Mouse (Mus musculus): ENCODE measurements around the gene Lrp8.

DNA sequence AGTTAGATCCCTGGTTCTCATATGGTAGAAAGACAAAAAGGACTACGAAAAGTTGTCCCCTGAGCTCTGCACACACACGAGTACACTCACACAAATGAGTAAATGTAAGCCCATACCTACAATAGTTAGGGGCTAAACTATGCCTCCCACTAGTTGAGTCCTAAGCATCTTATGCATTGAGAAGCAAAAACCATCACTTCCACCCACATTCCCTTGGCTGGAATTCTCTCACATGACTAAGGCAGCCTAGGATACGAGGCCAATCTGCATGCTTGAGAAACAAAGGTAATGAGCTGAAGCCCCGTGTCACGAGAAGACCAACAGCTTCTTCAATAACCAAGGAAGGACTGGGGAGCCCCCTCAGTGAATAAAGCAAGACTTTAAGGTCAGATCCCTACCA is 35.9 kb upstream of the Lrp8 start:
- no peak for TF ChIP-seq POLR2A (IDR thresholded peaks at IDR 0.05; ENCODE audit: borderline replicate concordance, control insufficient read depth, low read depth, low read length)
- no peak for TF ChIP-seq CTCF (IDR thresholded peaks at IDR 0.05; ENCODE audit: control insufficient read depth, insufficient read depth, low read length)
